Mouse (Mus musculus): ENCODE results near the gene Cdkn2d.
"Not testable (repeated sequence)": the region's sequence is repeated elsewhere in the genome, so short reads cannot be mapped to it uniquely, and the experiment has no call there.

Cdkn2d gene

GRCm38 (mm10) chr9:21316696-21317095 lies 25.5 kb upstream of the Cdkn2d start:
- no peak for DNase-seq

- DNase-seq = no peak
Observed at GRCm38 (mm10) chr9:21315421-21315820, 24.2 kb upstream of the Cdkn2d start.

- DNase-seq = no peak
Observed at GRCm38 (mm10) chr9:21314367-21315140, 23.3 kb upstream of the Cdkn2d start.

DNA sequence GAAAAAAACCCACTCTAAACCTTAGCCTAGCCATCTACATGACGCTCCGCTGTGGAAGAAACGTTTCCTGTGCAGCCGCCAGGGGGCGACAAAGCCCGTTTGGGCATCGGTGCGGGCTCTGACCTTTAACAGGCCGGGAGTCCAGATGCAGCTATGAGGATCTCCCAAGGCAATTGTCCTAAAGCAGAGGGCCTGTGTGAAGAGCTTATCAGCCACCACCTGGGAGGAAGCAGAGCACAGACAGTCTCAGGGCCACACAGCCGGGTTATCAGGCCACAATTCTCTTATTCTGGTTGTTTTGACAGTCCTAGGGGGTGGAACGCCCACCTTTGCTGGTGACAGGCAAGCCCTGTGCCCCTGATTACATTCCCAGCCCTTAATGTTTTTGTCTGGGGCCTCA lies 22.2 kb upstream of the Cdkn2d start:
- DNase-seq = peak; percentile 93 to 94

DNA sequence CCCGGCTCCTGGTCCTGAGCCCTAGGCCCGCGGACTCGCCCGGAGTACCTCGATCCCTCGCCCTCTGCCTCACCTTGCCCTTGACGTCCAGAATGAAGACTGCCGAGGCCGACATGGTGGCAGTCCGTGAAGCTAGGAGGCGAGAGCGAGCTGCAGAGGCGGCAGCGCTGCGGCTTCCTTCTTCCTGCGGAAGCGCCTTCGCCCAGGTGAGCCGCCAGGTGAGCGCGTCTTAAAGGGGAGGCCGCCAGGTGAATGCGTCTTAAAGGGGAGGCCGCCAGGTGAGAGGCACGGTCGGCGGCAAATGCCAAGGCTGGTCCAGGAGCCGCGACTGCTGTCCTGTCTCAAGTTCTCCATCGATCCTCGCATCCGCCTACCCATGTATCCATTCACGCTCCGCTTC lies 20.9 kb upstream of the Cdkn2d start, which contains the start of gene Ap1m2:
TSS of gene Ap1m2 (minus strand) at position 204 of the 400 bp plus-strand sequence.
- DNase-seq = peak; percentile 66 to 76

DNA sequence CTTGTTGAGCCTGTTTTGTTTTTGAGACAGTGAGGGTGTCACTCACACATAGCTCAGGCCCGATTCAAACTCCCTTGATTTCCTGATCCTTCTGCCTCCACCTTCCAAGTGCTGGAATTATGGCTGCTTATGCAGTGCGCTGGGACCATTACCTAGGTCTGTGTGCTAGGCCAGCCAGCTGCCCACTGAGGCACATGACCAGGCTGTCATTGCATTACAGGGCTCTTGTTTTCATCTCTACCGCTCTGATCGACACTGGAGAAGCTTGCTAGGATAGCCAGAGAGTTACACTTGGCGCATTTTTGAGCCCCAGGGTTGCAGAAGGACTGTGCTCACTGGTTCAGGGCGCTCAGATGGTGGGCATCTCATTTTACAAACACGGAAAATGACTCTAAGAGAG lies 20.5 kb upstream of the Cdkn2d start:
- DNase-seq = no peak

DNA sequence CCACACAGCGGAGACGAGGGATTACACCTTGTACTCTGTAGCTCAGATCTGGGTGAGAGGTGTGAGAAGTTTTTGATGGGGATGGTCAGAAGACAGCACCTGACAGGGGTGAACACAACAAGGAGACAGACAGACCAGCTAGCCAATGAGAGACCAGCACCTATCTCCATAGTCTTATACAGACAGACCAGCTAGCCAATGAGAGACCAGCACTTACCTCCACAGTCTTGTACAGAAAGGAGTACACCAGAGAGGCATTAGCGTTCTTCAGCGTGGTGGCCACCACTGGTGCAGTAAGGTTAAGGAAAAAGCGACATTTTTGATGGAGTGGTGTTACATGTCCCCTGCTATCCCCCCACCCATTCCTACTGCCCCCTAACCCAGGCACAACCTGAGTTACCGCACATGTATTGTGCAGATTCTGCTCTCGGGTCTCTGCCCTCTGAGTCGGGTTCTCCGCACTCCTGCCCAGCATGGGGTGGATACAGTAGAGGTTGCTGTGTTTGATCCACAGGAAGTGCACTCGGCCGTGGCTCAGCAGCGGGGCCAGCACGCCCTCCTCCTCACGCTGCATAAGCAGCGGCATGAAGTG lies 18.0 kb upstream of the Cdkn2d start:
- DNase-seq = peak in 1 of 2 experiments; percentile 60

DNA sequence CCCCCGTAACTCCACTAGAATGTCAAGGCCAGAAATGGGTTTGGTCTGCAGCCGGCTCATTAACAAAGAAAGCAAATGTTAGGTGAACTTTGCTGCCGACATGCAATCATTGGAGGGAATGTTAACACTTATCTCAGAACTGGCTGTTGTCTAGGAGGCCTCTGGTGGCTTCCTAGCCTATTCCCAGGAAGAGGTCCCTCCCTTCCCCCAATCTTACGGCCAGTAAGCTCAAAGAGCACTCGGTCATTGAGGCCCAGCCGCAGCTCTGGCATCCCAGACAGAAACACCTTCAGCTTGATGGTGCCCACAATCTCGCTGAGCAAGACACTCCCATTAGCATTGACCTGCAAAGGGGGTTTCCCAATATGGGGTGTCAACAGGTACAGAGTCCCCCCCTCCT lies 13.9 kb upstream of the Cdkn2d start:
- DNase-seq = no peak

- DNase-seq = no peak
Observed at GRCm38 (mm10) chr9:21299014-21299413, 7.8 kb upstream of the Cdkn2d start.

- no peak for DNase-seq
Observed at GRCm38 (mm10) chr9:21292271-21292670, 1.1 kb upstream of the Cdkn2d start.

- DNase-seq = not testable (repeated sequence)
Observed at GRCm38 (mm10) chr9:21291868-21292267, 661 bp upstream of the Cdkn2d start.

- no peak for DNase-seq
Observed at GRCm38 (mm10) chr9:21290589-21290988, 618 bp downstream of the Cdkn2d start.

- no peak for DNase-seq
Observed at GRCm38 (mm10) chr9:21289337-21289671, 1.9 kb downstream of the Cdkn2d start.

- DNase-seq = peak in 1 of 2 experiments; percentile 42
Observed at GRCm38 (mm10) chr9:21288404-21289336, 2.5 kb downstream of the Cdkn2d start.

DNA sequence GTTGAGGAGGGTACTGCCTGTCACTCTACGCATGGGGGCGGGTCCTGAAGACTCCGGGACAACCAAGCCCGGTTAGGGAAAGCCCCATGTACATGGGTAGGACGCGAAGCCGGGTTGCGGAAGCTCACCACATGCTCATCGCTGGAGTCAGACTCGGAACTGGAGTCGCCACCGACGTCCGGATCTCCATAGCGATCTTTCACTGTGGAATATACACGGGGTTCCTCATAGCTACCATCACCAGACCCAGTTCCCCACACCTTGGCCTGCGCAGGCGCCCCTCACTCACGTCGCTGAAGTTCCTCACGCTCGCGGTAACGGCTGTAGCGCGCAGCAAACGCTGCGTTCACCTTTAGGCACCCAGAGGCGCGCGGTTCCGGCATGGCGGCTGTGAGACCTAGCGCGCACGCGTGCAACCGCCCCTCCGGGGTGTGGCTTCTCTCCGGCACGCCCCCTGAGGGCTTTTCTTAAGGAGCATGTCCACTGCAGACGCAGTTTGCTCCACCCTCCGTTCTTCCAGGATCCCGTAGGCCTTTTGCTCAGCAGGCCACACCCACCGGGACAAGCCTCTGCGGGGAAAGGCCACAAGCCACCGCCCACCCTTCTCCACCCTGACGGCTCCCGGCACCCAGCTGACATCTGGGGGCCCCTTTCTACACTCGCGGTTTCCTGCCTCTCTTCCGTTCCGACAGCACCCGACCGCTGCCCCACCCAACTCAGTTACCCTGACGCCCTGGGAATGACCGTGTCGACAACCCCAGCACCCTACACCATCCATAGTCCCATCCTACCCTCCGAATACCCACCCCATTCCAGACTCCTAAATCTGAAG lies 3.4 kb downstream of the Cdkn2d start, which contains the start of gene Kri1:
TSS of gene Kri1 (minus strand) at position 399 of the 832 bp plus-strand sequence.
- DNase-seq = peak; percentile 98

- no peak for DNase-seq
Observed at GRCm38 (mm10) chr9:21286753-21287152, 4.5 kb downstream of the Cdkn2d start.

DNA sequence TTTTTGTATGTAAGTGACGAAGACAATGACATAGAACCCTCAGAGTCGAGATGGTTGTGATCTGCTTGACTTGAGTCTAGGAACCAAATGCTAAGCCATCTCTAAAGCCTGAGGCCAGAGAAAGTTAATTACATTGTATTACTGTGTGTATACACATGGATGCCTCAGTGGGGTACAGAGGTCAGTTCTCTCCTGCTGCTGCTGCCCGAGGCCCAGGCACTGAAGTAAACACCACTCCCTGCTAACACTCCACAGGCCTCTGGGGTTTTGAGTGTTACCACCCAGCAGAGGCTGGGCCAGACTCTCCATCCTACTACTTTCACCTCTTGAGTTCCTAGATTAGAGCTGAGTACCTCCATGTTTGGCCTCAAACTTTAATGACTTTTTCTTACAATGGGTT lies 7.2 kb downstream of the Cdkn2d start:
- peak in 1 of 2 experiments; percentile 24 for DNase-seq

- no peak for DNase-seq
Observed at GRCm38 (mm10) chr9:21283591-21283990, 7.6 kb downstream of the Cdkn2d start.

DNA sequence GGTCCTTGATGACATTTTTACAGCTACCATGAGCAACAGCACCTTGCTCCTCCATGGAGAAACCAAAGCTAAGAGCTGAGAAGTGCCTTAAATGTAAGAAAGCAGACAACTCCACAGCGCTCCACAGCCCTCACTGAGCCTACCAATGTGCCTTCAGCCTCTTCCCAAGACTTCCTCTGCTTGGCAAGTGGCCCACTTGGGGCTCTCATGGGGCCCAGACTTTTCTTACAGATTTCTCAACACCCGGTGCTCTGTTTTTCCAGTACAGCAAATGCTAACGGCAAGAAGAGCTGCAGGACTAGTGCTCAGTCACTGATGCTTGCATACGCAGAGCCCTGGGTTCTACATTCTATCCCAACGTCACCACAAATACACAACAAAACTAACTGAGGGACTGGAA lies 13.4 kb downstream of the Cdkn2d start:
- no peak for DNase-seq

GRCm38 (mm10) chr9:21276307-21276706 lies 14.9 kb downstream of the Cdkn2d start:
- DNase-seq = no peak

- DNase-seq = no peak
Observed at GRCm38 (mm10) chr9:21275727-21276126, 15.5 kb downstream of the Cdkn2d start.

DNA sequence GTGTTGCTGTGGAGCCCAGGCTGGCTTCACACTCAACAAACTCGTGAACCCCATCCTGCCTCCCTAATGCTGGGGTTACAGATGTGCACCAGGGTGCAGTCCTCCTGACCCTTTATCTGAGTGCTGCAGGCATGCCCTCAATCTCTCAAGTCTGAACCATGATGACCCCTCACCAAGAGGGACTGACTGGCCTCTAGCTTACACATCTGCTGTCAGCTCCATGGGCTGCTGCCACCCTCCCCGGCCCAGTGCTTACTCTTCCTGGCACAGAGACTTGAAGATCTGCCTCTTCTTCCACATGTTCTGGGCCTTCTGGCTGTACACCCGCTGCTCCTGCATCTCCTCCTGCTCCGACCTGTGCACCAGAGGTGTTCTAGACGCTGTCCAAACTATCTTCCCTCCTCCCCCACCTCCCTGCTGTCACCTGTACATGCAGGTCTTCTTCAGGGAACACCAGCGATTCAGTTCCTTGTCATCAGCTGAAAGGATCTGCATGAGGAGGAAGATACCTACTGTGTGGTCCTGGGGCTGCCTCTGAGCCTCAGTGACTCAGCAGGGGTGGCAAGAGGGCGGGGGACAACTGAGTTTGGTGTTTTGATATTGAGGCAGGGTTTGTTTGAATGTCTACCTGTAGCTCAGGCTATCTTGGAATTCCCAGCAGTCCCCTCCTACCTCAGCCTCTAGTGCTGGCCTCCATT lies 16.0 kb downstream of the Cdkn2d start:
- no peak for DNase-seq

All from kidney, postnatal 4 days (tissue).